8 mouse cellular contexts compared by ENCODE assay signal in genomic region chr14:55092011-55092577, GRCm38 (mm10). TPM values are rescaled to one million over a fixed set of nuclear protein-coding genes. Genes with fewer than 3 reads are reported as not detected.
DNase-seq lines count a peak whose midpoint lies in the region; ATAC-seq lines count a peak whose summit lies in the region.

TSS of gene Zfhx2 (minus strand) at chr14:55092324.

- DNase-seq in NIH3T3 (ENCODE audit: low read depth): peak; percentile 73
- peak; percentile 97 to 99 for DNase-seq in cerebellum, postnatal 10 days
- peak; percentile 91 for DNase-seq in frontal cortex, postnatal 14 days (ENCODE audit: low spot score in 2 of 2)
- DNase-seq in hindbrain, embryonic 14.5 days (ENCODE audit: low spot score): peak; percentile 91
- DNase-seq in layer of hippocampus, postnatal 36 days: peak; percentile 97
- peak; percentile 97 for DNase-seq in lung, postnatal 36 days
- DNase-seq in retina, postnatal 1 day: peak; percentile 95
- DNase-seq in urinary bladder, adult 18-20 months (ENCODE audit: low spot score in 2 of 2): peak; percentile 79 to 90

- peak within 1 kb of the TSS; percentile 57 for H3K4me3 ChIP-seq in hindbrain, embryonic 14.5 days (replicated peaks; ENCODE audit: low read length)

- no peaks in the 10 kb centered on the region for H3K27me3 ChIP-seq in hindbrain, embryonic 14.5 days (ENCODE audit: control insufficient read depth, insufficient read depth, low read length)

- peak; percentile 94 for ATAC-seq in hindbrain, embryonic 14.5 days (ENCODE audit: low FRiP score)

- no peaks in the 10 kb centered on the region for H3K9me3 ChIP-seq in hindbrain, embryonic 14.5 days (ENCODE audit: control insufficient read depth, low read length)

- H3K36me3 ChIP-seq in hindbrain, embryonic 14.5 days (replicated peaks; ENCODE audit: control insufficient read depth, insufficient read depth): no peaks in the 10 kb centered on the region

- peak within 1 kb of the TSS; percentile 87 for H3K4me2 ChIP-seq in hindbrain, embryonic 14.5 days (replicated peaks)

- peak within 1 kb of the TSS; percentile 93 for H3K27ac ChIP-seq in hindbrain, embryonic 14.5 days

- peak within 1 kb of the TSS; percentile 85 for H3K9ac ChIP-seq in hindbrain, embryonic 14.5 days

- H3K4me1 ChIP-seq in hindbrain, embryonic 14.5 days (replicated peaks; ENCODE audit: control insufficient read depth, insufficient read depth, low read length): peaks cover 50% of the 10 kb centered on the region

- WGBS in hindbrain, embryonic 14.5 days: under 1% methylated on average over 34 of the region's 34 CpGs

RNA-seq across cellular contexts. Expression of gene Zfhx2, which starts in this region (rescaled TPM):
- polyA plus RNA-seq in hindbrain, embryonic 14.5 days (2014; fragmentation: Nextera tagmentation; extraction: Ambion mirVana): 17.8 and 21.5 TPM in 2 replicates
- total RNA-seq in layer of hippocampus, postnatal 36 days (2021): 10 to 100 TPM; 52.0 to 64.3 TPM

Comparison
In these comparisons a context has a peak if more than half of its experiments do, and no peak if none do; other contexts are left out.
1. Peak in every context shown above with its lines: DNase-seq, ATAC-seq, H3K4me3 ChIP-seq and H3K27ac ChIP-seq.